In genomic region chr8:105693648-105694047, GRCm38 (mm10) we compare ENCODE assay signal across 9 mouse cellular contexts. TPM values are rescaled to one million over a fixed set of nuclear protein-coding genes. Genes with fewer than 3 reads are reported as not detected.
DNase-seq lines count a peak whose midpoint lies in the region; ATAC-seq and TF ChIP-seq lines count a peak whose summit lies in the region.
"Had no signal": no experiment of that assay in that cellular context is flagged by ENCODE, and none has a peak within 500 bp of the region (broad histone marks: within the 10 kb centered on the region; RNA-seq: fewer than 3 reads in every experiment).

No protein-coding gene starts in this region.

- no peak for TF ChIP-seq CTCF in testis, adult 2 months (IDR thresholded peaks at IDR 0.05; ENCODE audit: control insufficient read depth, insufficient read depth, insufficient replicate concordance, low read depth, low read length)
- TF ChIP-seq CTCF in kidney, adult 2 months (conservative IDR thresholded peaks at IDR 0.05; ENCODE audit: insufficient read depth, insufficient read length, low read depth, low read length) = no peak

- H3K27me3 ChIP-seq in testis, adult 2 months (ENCODE audit: control insufficient read depth, insufficient read depth, low read length) = no peaks in the 10 kb centered on the region
- no peaks in the 10 kb centered on the region for H3K27me3 ChIP-seq in kidney, adult 2 months (replicated peaks; ENCODE audit: control insufficient read depth, insufficient read depth, low read length)
- H3K27me3 ChIP-seq in limb, embryonic 12.5 days = peaks cover 36% of the 10 kb centered on the region
- H3K27me3 ChIP-seq in midbrain, embryonic 14.5 days (ENCODE audit: control insufficient read depth, insufficient read depth, low read length) = no peaks in the 10 kb centered on the region

- H3K4me1 ChIP-seq in testis, adult 2 months (ENCODE audit: control insufficient read depth, insufficient read depth, low read length) = peaks cover 19% of the 10 kb centered on the region
- peaks cover 3% of the 10 kb centered on the region; the same call in 1 of the 2 replicates for H3K4me1 ChIP-seq in kidney, adult 2 months (ENCODE audit: control insufficient read depth, insufficient read depth, low read length)
- peaks cover 14% of the 10 kb centered on the region for H3K4me1 ChIP-seq in limb, embryonic 12.5 days (replicated peaks)
- H3K4me1 ChIP-seq in midbrain, embryonic 14.5 days (ENCODE audit: control insufficient read depth, insufficient read depth, low read length) = peaks cover 10% of the 10 kb centered on the region
- H3K4me1 ChIP-seq: megakaryocyte, embryonic 14.5 days had no signal

- H3K9ac ChIP-seq in limb, embryonic 12.5 days (replicated peaks) = 0 out of 2 replicates have a peak overlapping the region, but pooled peaks have one; percentile 27
- H3K9ac ChIP-seq in midbrain, embryonic 14.5 days (replicated peaks; ENCODE audit: low read length) = peak overlapping the region; percentile 73

- H3K9me3 ChIP-seq in limb, embryonic 12.5 days = 0 out of 2 replicates have a peak, but pooled peaks cover 6% of the 10 kb centered on the region
- no peaks in the 10 kb centered on the region for H3K9me3 ChIP-seq in midbrain, embryonic 14.5 days (ENCODE audit: control insufficient read depth, low read length)
- H3K9me3 ChIP-seq: megakaryocyte, embryonic 14.5 days had no signal

- peak overlapping the region; percentile 94 for H3K4me2 ChIP-seq in limb, embryonic 12.5 days
- peak overlapping the region; percentile 75 for H3K4me2 ChIP-seq in midbrain, embryonic 14.5 days (ENCODE audit: low read length)

- 8% methylated on average over 30 of the region's 30 CpGs for WGBS in kidney, adult 2 months
- 4% methylated on average over 30 of the region's 30 CpGs for WGBS in limb, embryonic 12.5 days
- 3% methylated on average over 30 of the region's 30 CpGs for WGBS in midbrain, embryonic 14.5 days

- ATAC-seq in limb, embryonic 12.5 days (ENCODE audit: insufficient number of reproducible peaks, insufficient read depth, low FRiP score, low TSS enrichment, low read depth) = no peak
- peak; percentile 78 for ATAC-seq in midbrain, embryonic 14.5 days (ENCODE audit: low FRiP score, low TSS enrichment)

- no peak overlapping the region for H3K27ac ChIP-seq in testis, adult 2 months (ENCODE audit: control insufficient read depth, insufficient read depth, low read depth, low read length)
- no peak overlapping the region for H3K27ac ChIP-seq in kidney, adult 2 months (ENCODE audit: insufficient read depth, low read depth, low read length)
- no peak overlapping the region for H3K27ac ChIP-seq in limb, embryonic 12.5 days
- peak overlapping the region; percentile 92 for H3K27ac ChIP-seq in midbrain, embryonic 14.5 days (replicated peaks; ENCODE audit: low read depth, low read length)

- TF ChIP-seq POLR2A in testis, adult 2 months (IDR thresholded peaks at IDR 0.05; ENCODE audit: control insufficient read depth, low read depth, low read length) = no peak
- TF ChIP-seq POLR2A in kidney, adult 2 months (IDR thresholded peaks at IDR 0.05; ENCODE audit: low read depth, low read length) = no peak

- H3K4me3 ChIP-seq in testis, adult 2 months (ENCODE audit: control insufficient read depth, low read depth, low read length) = peak overlapping the region; percentile 41
- peak overlapping the region; percentile 40; the same call in 1 of the 2 replicates for H3K4me3 ChIP-seq in kidney, adult 2 months (ENCODE audit: insufficient read depth, low read depth, low read length)
- H3K4me3 ChIP-seq in limb, embryonic 12.5 days (replicated peaks) = peak overlapping the region; percentile 49
- H3K4me3 ChIP-seq in midbrain, embryonic 14.5 days (replicated peaks; ENCODE audit: low read depth, low read length) = peak overlapping the region; percentile 68
- H3K4me3 ChIP-seq: megakaryocyte, embryonic 14.5 days had no signal

- no peaks in the 10 kb centered on the region for H3K36me3 ChIP-seq in testis, adult 2 months (ENCODE audit: control insufficient read depth, insufficient read depth, low read length)
- no peaks in the 10 kb centered on the region; the same call in 1 of the 2 replicates for H3K36me3 ChIP-seq in kidney, adult 2 months (ENCODE audit: control insufficient read depth, insufficient read depth, low read length)
- peaks cover 22% of the 10 kb centered on the region for H3K36me3 ChIP-seq in limb, embryonic 12.5 days
- H3K36me3 ChIP-seq in midbrain, embryonic 14.5 days (ENCODE audit: control insufficient read depth, insufficient read depth, low read length) = peaks cover 29% of the 10 kb centered on the region

- DNase-seq in testis, postnatal 14 days (ENCODE audit: low spot score) = no peak
- DNase-seq in embryo, embryonic 10 days (ENCODE audit: low spot score) = peak; percentile 56
- peak; percentile 45 to 73 for DNase-seq in heart, adult 18-20 months
- peak; percentile 72 for DNase-seq in kidney, adult 2 months
- peak; percentile 91 for DNase-seq in midbrain, embryonic 14.5 days
- peak; percentile 45 for DNase-seq in telencephalon, adult 2 months (ENCODE audit: low read depth, low spot score)

RNA-seq across cellular contexts. Expression of gene Acd, which starts 7.3 kb away (rescaled TPM):
- 40.2 and 40.4 TPM in 2 replicates for polyA plus RNA-seq in testis, adult 2 months (2012; rRNA removed)
- 10 to 100 TPM; 11.0 to 12.6 TPM for total RNA-seq in heart, adult 18-20 months (2021)
- polyA plus RNA-seq in kidney, adult 2 months (2012; rRNA removed) = 39.9 and 44.4 TPM in 2 replicates
- 75.3 and 76.7 TPM in 2 replicates for polyA plus RNA-seq in limb, embryonic 12.5 days (2016; fragmentation: Nextera tagmentation; extraction: Ambion mirVana)
- 86.3 and 106 TPM in 2 replicates for polyA plus RNA-seq in midbrain, embryonic 14.5 days (2014; fragmentation: Nextera tagmentation; extraction: Ambion mirVana)

RNA-seq across cellular contexts. Expression of gene Pard6a, which starts 7.3 kb away (rescaled TPM):
- polyA plus RNA-seq in testis, adult 2 months (2012; rRNA removed) = 82.9 and 87.7 TPM in 2 replicates
- 1 to 10 TPM; 7.3 to 7.8 TPM for total RNA-seq in heart, adult 18-20 months (2021)
- polyA plus RNA-seq in kidney, adult 2 months (2012; rRNA removed) = 18.7 and 20.8 TPM in 2 replicates
- polyA plus RNA-seq in limb, embryonic 12.5 days (2016; fragmentation: Nextera tagmentation; extraction: Ambion mirVana) = 14.6 and 16.1 TPM in 2 replicates
- 51.2 and 53.4 TPM in 2 replicates for polyA plus RNA-seq in midbrain, embryonic 14.5 days (2014; fragmentation: Nextera tagmentation; extraction: Ambion mirVana)

RNA-seq across cellular contexts. Expression of gene Carmil2, which starts 7.6 kb away (rescaled TPM):
- 1.2 TPM in 2 replicates for polyA plus RNA-seq in testis, adult 2 months (2012; rRNA removed)
- 1 to 10 TPM in 1 of 2 experiments, under 1 TPM in 1; 0.12 to 1.1 TPM for total RNA-seq in heart, adult 18-20 months (2021)
- polyA plus RNA-seq in kidney, adult 2 months (2012; rRNA removed) = 0.88 and 2.7 TPM in 2 replicates
- 0.58 and 0.59 TPM in 2 replicates for polyA plus RNA-seq in limb, embryonic 12.5 days (2016; fragmentation: Nextera tagmentation; extraction: Ambion mirVana)
- 17.8 and 18.0 TPM in 2 replicates for polyA plus RNA-seq in midbrain, embryonic 14.5 days (2014; fragmentation: Nextera tagmentation; extraction: Ambion mirVana)

RNA-seq across cellular contexts. Expression of gene 4933405L10Rik, which starts 13.8 kb away (rescaled TPM):
- polyA plus RNA-seq in testis, adult 2 months (2012; rRNA removed) = 55.8 and 60.1 TPM in 2 replicates
- total RNA-seq in heart, adult 18-20 months (2021) = not detected
- polyA plus RNA-seq in kidney, adult 2 months (2012; rRNA removed) = 0.10 and 0.19 TPM in 2 replicates
- 0.25 TPM in 1 of 2 replicates, not detected in the other for polyA plus RNA-seq in limb, embryonic 12.5 days (2016; fragmentation: Nextera tagmentation; extraction: Ambion mirVana)
- 0.41 TPM in 1 of 2 replicates, not detected in the other for polyA plus RNA-seq in midbrain, embryonic 14.5 days (2014; fragmentation: Nextera tagmentation; extraction: Ambion mirVana)

RNA-seq across cellular contexts. Expression of gene Enkd1, which starts 14.4 kb away (rescaled TPM):
- polyA plus RNA-seq in testis, adult 2 months (2012; rRNA removed) = 84.2 and 98.6 TPM in 2 replicates
- total RNA-seq in heart, adult 18-20 months (2021) = 1 to 10 TPM; 1.3 TPM
- polyA plus RNA-seq in kidney, adult 2 months (2012; rRNA removed) = 6.8 and 7.6 TPM in 2 replicates
- 34.9 and 35.9 TPM in 2 replicates for polyA plus RNA-seq in limb, embryonic 12.5 days (2016; fragmentation: Nextera tagmentation; extraction: Ambion mirVana)
- polyA plus RNA-seq in midbrain, embryonic 14.5 days (2014; fragmentation: Nextera tagmentation; extraction: Ambion mirVana) = 13.8 and 13.9 TPM in 2 replicates
